Comparison of ENCODE assay signal across 28 mouse cellular contexts in genomic region chr3:97356647-97357046, GRCm38 (mm10).
"Had no signal": no experiment of that assay in that cellular context is flagged by ENCODE, and none has a peak within 500 bp of the region (broad histone marks: within the 10 kb centered on the region; RNA-seq: fewer than 3 reads in every experiment).

No protein-coding gene starts in this region.

- H3K36me3 ChIP-seq: embryonic facial prominence, embryonic 10.5 days; embryonic facial prominence, embryonic 12.5 days; embryonic facial prominence, embryonic 13.5 days; embryonic facial prominence, embryonic 15.5 days; forebrain, embryonic 10.5 days; forebrain, embryonic 12.5 days; forebrain, embryonic 15.5 days had no signal

- H3K4me3 ChIP-seq: embryonic facial prominence, embryonic 10.5 days; embryonic facial prominence, embryonic 12.5 days; embryonic facial prominence, embryonic 13.5 days; embryonic facial prominence, embryonic 15.5 days; erythroblast, embryonic 14.5 days; forebrain, embryonic 10.5 days; forebrain, embryonic 12.5 days; forebrain, embryonic 13.5 days; forebrain, embryonic 15.5 days; gastrocnemius, adult 2 months; heart, adult 2 months had no signal

- H3K4me1 ChIP-seq: embryonic facial prominence, embryonic 10.5 days; embryonic facial prominence, embryonic 12.5 days; embryonic facial prominence, embryonic 13.5 days; embryonic facial prominence, embryonic 15.5 days; forebrain, embryonic 10.5 days; forebrain, embryonic 13.5 days; forebrain, embryonic 15.5 days had no signal

- ATAC-seq: forebrain, embryonic 13.5 days; forebrain, embryonic 14.5 days; forebrain, embryonic 15.5 days; forebrain, embryonic 16.5 days; forebrain, postnatal 0 days had no signal

- H3K27ac ChIP-seq: embryonic facial prominence, embryonic 10.5 days; embryonic facial prominence, embryonic 12.5 days; embryonic facial prominence, embryonic 13.5 days; embryonic facial prominence, embryonic 15.5 days; forebrain, embryonic 10.5 days; forebrain, embryonic 12.5 days; forebrain, embryonic 13.5 days; forebrain, embryonic 15.5 days; gastrocnemius, adult 2 months; heart, adult 2 months had no signal

- H3K9me3 ChIP-seq: embryonic facial prominence, embryonic 10.5 days; embryonic facial prominence, embryonic 12.5 days; embryonic facial prominence, embryonic 13.5 days; embryonic facial prominence, embryonic 15.5 days; forebrain, embryonic 10.5 days; forebrain, embryonic 12.5 days; forebrain, embryonic 13.5 days; forebrain, embryonic 15.5 days had no signal

- H3K27me3 ChIP-seq: embryonic facial prominence, embryonic 12.5 days; embryonic facial prominence, embryonic 13.5 days; embryonic facial prominence, embryonic 15.5 days; forebrain, embryonic 12.5 days; forebrain, embryonic 13.5 days; forebrain, embryonic 15.5 days had no signal

- H3K4me2 ChIP-seq: embryonic facial prominence, embryonic 12.5 days; embryonic facial prominence, embryonic 13.5 days; embryonic facial prominence, embryonic 15.5 days; forebrain, embryonic 12.5 days; forebrain, embryonic 13.5 days; forebrain, embryonic 15.5 days had no signal

- DNase-seq: cerebellum, adult 2 months; cerebellum, adult 8-10 months; cerebellum, adult 9-10 months; cerebellum, adult 9-11 months; cerebellum, postnatal 10 days; cerebellum, postnatal 14 days; cerebellum, postnatal 25 days; cerebellum, postnatal 36 days; embryo, embryonic 11 days; forebrain, postnatal 0 days; gastrocnemius, adult 2 months; gastrocnemius, postnatal 10 days; gastrocnemius, postnatal 14 days; gastrocnemius, postnatal 25 days; gastrocnemius, postnatal 36 days; heart, adult 18-20 months; heart, adult 2 months had no signal

- H3K9ac ChIP-seq: embryonic facial prominence, embryonic 12.5 days; embryonic facial prominence, embryonic 13.5 days; embryonic facial prominence, embryonic 15.5 days; forebrain, embryonic 12.5 days; forebrain, embryonic 13.5 days; forebrain, embryonic 15.5 days; forebrain, postnatal 0 days had no signal
